Mouse (Mus musculus) MEL (cell line): ENCODE measurements around the gene Mgst3. TPM values are rescaled to one million over a fixed set of nuclear protein-coding genes. Genes with fewer than 3 reads are reported as not detected.

Experiments
- DNase-seq: peaks from one replicate; pipeline ENCODE4 v3.0.0; 2011; ENCODE audit warnings: low read depth, low spot score
- H3K27ac ChIP-seq: 2 replicates; pipeline ENCODE4 v1.5.1; 2012; ENCODE audit warnings: low read depth, mild to moderate bottlenecking, control low read depth, low read length, moderate library complexity; ENCODE audit not compliant: control insufficient read depth
- H3K27me3 ChIP-seq, 2 experiments: fragments of 150-350 bp in 1 of 2; sonication (generic) in 1 of 2; 2 replicates each; pipeline ENCODE4 v1.6.1; 2012; ENCODE audit warnings: low read length in 2 of 2, mild to moderate bottlenecking in 2 of 2, improper control_type of control experiment in 1 of 2, moderate library complexity in 1 of 2; ENCODE audit not compliant: insufficient read depth in 2 of 2, control insufficient read depth in 1 of 2
- H3K36me3 ChIP-seq, 2 experiments: 2 replicates each; pipeline ENCODE4 v1.6.1; 2012 to 2014; ENCODE audit warnings: low read length in 2 of 2, improper control_type of control experiment in 1 of 2, inconsistent platforms in 1 of 2, mild to moderate bottlenecking in 1 of 2; ENCODE audit not compliant: insufficient read depth in 2 of 2, control insufficient read depth in 1 of 2
- H3K4me1 ChIP-seq, 2 experiments: fragments of 150-350 bp in 1 of 2; sonication (generic) in 1 of 2; 2 replicates each; pipeline ENCODE4 v1.6.1; 2012; ENCODE audit warnings: low read length in 2 of 2, improper control_type of control experiment in 1 of 2, mild to moderate bottlenecking in 1 of 2; ENCODE audit not compliant: insufficient read depth in 2 of 2, control insufficient read depth in 1 of 2
- H3K4me3 ChIP-seq, 2 experiments: fragments of 150-350 bp in 1 of 2; sonication (generic) in 1 of 2; 2 replicates each; pipeline ENCODE4 v1.5.1; 2012; ENCODE audit warnings: low read depth in 2 of 2, low read length in 2 of 2, mild to moderate bottlenecking in 2 of 2, moderate library complexity in 2 of 2, control low read depth in 1 of 2, improper control_type of control experiment in 1 of 2; ENCODE audit not compliant: control insufficient read depth in 1 of 2, insufficient read depth in 1 of 2
- H3K79me2 ChIP-seq: 2 replicates; pipeline ENCODE4 v1.6.1; 2012; ENCODE audit warnings: mild to moderate bottlenecking, low read length, moderate library complexity; ENCODE audit not compliant: control insufficient read depth, poor library complexity, insufficient read depth
- H3K9ac ChIP-seq: 2 replicates; pipeline ENCODE4 v1.6.1; 2012; ENCODE audit warnings: low read depth, mild to moderate bottlenecking, control low read depth, low read length, moderate library complexity; ENCODE audit not compliant: control insufficient read depth, poor library complexity, severe bottlenecking
- H3K9me3 ChIP-seq: fragments of 150-350 bp; sonication (generic); replicated peaks from 2 replicates; pipeline ENCODE4 v1.6.1; 2012; ENCODE audit warnings: mild to moderate bottlenecking, low read length, improper control_type of control experiment, moderate library complexity; ENCODE audit not compliant: insufficient read depth
- BHLHE40 ChIP-seq: IDR thresholded peaks from 2 replicates; pipeline ENCODE4 v1.6.1; 2012; ENCODE audit warnings: low read depth, mild to moderate bottlenecking, inconsistent platforms, low read length, improper control_type of control experiment, borderline replicate concordance
- CHD1 ChIP-seq: IDR thresholded peaks from 2 replicates; pipeline ENCODE4 v1.6.1; 2012; ENCODE audit warnings: low read depth, mild to moderate bottlenecking, inconsistent platforms, low read length, improper control_type of control experiment
- CHD2 ChIP-seq: IDR thresholded peaks from 2 replicates; pipeline ENCODE4 v1.6.1; 2011; ENCODE audit warnings: low read length, improper control_type of control experiment
- ELF1 ChIP-seq: IDR thresholded peaks from 2 replicates; pipeline ENCODE4 v1.6.1; 2014; ENCODE audit warnings: low read depth, mild to moderate bottlenecking, inconsistent platforms, low read length, improper control_type of control experiment, moderate library complexity
- EP300 ChIP-seq, 2 experiments: IDR thresholded peaks; 2 replicates each; pipeline ENCODE4 v1.6.1; 2011; ENCODE audit warnings: improper control_type of control experiment in 2 of 2, low read length in 2 of 2, low read depth in 1 of 2, mild to moderate bottlenecking in 1 of 2
- ETS1 ChIP-seq: IDR thresholded peaks from 2 replicates; pipeline ENCODE4 v1.6.1; 2012; ENCODE audit warnings: low read depth, mild to moderate bottlenecking, inconsistent platforms, low read length, improper control_type of control experiment, moderate library complexity
- GATA1 ChIP-seq: IDR thresholded peaks from 2 replicates; pipeline ENCODE4 v1.6.1; 2011; ENCODE audit warnings: low read depth, low read length, improper control_type of control experiment
- HCFC1 ChIP-seq: IDR thresholded peaks from 2 replicates; pipeline ENCODE4 v1.6.1; 2012; ENCODE audit warnings: low read depth, mild to moderate bottlenecking, inconsistent platforms, low read length, improper control_type of control experiment, moderate library complexity
- JUND ChIP-seq: IDR thresholded peaks from 2 replicates; pipeline ENCODE4 v1.6.1; 2011; ENCODE audit warnings: low read depth, mild to moderate bottlenecking, improper control_type of control experiment, low read length
- KAT2A ChIP-seq: conservative IDR thresholded peaks from 2 replicates; pipeline ENCODE4 v1.6.1; 2012; ENCODE audit warnings: low read depth, low read length, improper control_type of control experiment, inconsistent platforms
- MAZ ChIP-seq: IDR thresholded peaks from 2 replicates; pipeline ENCODE4 v1.6.1; 2012; ENCODE audit warnings: low read depth, mild to moderate bottlenecking, inconsistent platforms, low read length, improper control_type of control experiment
- MEF2A ChIP-seq: IDR thresholded peaks from 2 replicates; pipeline ENCODE4 v1.6.1; 2014; ENCODE audit warnings: low read depth, mild to moderate bottlenecking, inconsistent platforms, low read length, improper control_type of control experiment; ENCODE audit not compliant: poor library complexity, insufficient replicate concordance, severe bottlenecking; ENCODE audit errors: extremely low read depth
- MYB ChIP-seq: IDR thresholded peaks from 2 replicates; pipeline ENCODE4 v1.6.1; 2011; ENCODE audit warnings: mild to moderate bottlenecking, low read depth, low read length, improper control_type of control experiment
- NELFE ChIP-seq: IDR thresholded peaks from 2 replicates; pipeline ENCODE4 v1.6.1; 2011; ENCODE audit warnings: low read depth, low read length, improper control_type of control experiment
- POLR2A ChIP-seq, 2 experiments: IDR thresholded peaks; 2 replicates each; pipeline ENCODE4 v1.6.1; 2011 to 2012; ENCODE audit warnings: low read length in 2 of 2, mild to moderate bottlenecking in 2 of 2, control low read depth in 1 of 2, improper control_type of control experiment in 1 of 2, low read depth in 1 of 2, moderate library complexity in 1 of 2; ENCODE audit not compliant: control insufficient read depth in 1 of 2, insufficient read depth in 1 of 2, poor library complexity in 1 of 2
- POLR2AphosphoS2 ChIP-seq: IDR thresholded peaks from 2 replicates; pipeline ENCODE4 v1.6.1; 2011; ENCODE audit warnings: low read length, improper control_type of control experiment
- RAD21 ChIP-seq: IDR thresholded peaks from 2 replicates; pipeline ENCODE4 v1.6.1; 2011; ENCODE audit warnings: mild to moderate bottlenecking, low read depth, low read length, improper control_type of control experiment
- RCOR1 ChIP-seq: IDR thresholded peaks from 2 replicates; pipeline ENCODE4 v1.6.1; 2012; ENCODE audit warnings: low read depth, mild to moderate bottlenecking, inconsistent platforms, low read length, improper control_type of control experiment
- UBTF ChIP-seq: IDR thresholded peaks from 2 replicates; pipeline ENCODE4 v1.6.1; 2012; ENCODE audit warnings: low read depth, mild to moderate bottlenecking, inconsistent platforms, low read length, improper control_type of control experiment, moderate library complexity, borderline replicate concordance; ENCODE audit not compliant: insufficient read depth
- USF1 ChIP-seq: IDR thresholded peaks from 2 replicates; pipeline ENCODE4 v1.6.1; 2014; ENCODE audit warnings: low read depth, mild to moderate bottlenecking, inconsistent platforms, low read length, improper control_type of control experiment, moderate library complexity
- USF2 ChIP-seq, 2 experiments: IDR thresholded peaks; 2 replicates each; pipeline ENCODE4 v1.6.1; 2011 to 2012; ENCODE audit warnings: improper control_type of control experiment in 2 of 2, low read length in 2 of 2, borderline replicate concordance in 1 of 2, inconsistent platforms in 1 of 2, low read depth in 1 of 2, mild to moderate bottlenecking in 1 of 2; ENCODE audit not compliant: insufficient read depth in 1 of 2
- ZC3H11A ChIP-seq: IDR thresholded peaks from 2 replicates; pipeline ENCODE4 v1.6.1; 2012; ENCODE audit warnings: low read depth, mild to moderate bottlenecking, inconsistent platforms, low read length, improper control_type of control experiment
- polyA plus RNA-seq, 2 experiments: library from polyadenylated mRNA; stranded (reverse) in 1 of 2; unstranded in 1 of 2; fragments of >175 nt in 1 of 2; fragments of >200 nt in 1 of 2; gene quantifications; 2 replicates each; pipeline versions ENCODE4 v1.2.1 to v1.2.4; 2012; ENCODE audit warnings: low replicate concordance in 2 of 2, low read depth in 1 of 2; ENCODE audit not compliant: insufficient read length in 2 of 2, insufficient read depth in 1 of 2, missing spikeins in 1 of 2
- total RNA-seq: library from RNA; depleted of rRNA; stranded (reverse); fragments of 300-350 nt; gene quantifications from 2 replicates; pipeline ENCODE4 v1.2.3, GENCODE M21; 2012

The Mgst3 gene
- total and polyA plus RNA-seq, 3 experiments: 17.0 to 33.2 TPM; not detected in 1

DNA sequence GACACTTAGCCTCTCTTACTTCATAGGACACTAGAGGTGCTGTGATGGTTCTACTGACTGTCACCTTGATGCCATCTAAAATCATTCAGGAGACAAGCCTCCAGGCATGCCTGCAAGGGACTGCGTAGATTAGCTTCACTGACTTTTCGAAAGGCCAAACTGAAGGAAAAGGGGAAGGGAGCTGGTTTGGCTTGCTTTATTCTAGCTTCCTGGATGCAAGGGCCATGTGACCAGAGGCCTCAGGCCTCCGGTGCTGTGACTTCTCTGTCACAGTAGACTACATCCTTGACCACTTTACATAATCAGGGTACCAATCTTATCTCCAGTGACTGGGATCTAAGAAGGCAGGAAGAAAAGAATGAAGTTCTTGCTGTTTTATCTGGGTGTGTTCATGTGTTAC lies 57.2 kb downstream of the Mgst3 start:
- no peak for DNase-seq
- Histone ChIP-seq H3K27ac (no peak overlapping the region), H3K4me1 (peaks cover 3 to 15% of the 10 kb centered on the region in 2 experiments), H3K79me2 (no peaks in the 10 kb centered on the region; the same call in 1 of the 2 replicates), H3K36me3 (peaks cover 2 to 7% of the 10 kb centered on the region in 2 experiments; a peak in 3 of 4 replicates), H3K27me3 (no peaks in the 10 kb centered on the region), H3K9ac (no peak overlapping the region), H3K9me3 (no peaks in the 10 kb centered on the region), H3K4me3 (no peak overlapping the region)
- TF ChIP-seq POLR2AphosphoS2 (no peak), ETS1 (no peak), KAT2A (no peak), USF1 (peak; percentile 39)

DNA sequence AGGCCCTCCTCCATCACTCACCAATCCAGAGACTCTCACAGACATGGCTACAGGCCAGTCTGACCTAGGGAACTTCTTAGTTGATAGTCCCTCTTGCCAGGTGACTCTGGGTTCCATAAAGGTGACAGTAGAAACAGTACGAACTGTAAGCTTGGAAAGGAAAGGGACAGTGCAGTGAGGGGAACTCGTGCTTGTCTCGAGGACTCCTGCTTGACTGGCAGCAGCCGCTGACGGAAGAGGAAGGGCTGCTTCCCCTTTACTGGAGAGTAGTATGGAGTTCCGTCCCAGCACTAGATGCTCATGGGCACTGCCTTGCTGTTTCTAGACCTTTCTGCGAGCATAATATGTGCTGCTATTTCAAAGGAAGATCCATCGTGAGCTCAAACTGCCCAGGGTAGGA lies 62.5 kb downstream of the Mgst3 start:
- Histone ChIP-seq H3K4me1 (no peaks in the 10 kb centered on the region), H3K9me3 (no peaks in the 10 kb centered on the region), H3K4me3 (no peak overlapping the region), H3K79me2 (no peaks in the 10 kb centered on the region), H3K27me3 (no peaks in the 10 kb centered on the region), H3K9ac (no peak overlapping the region), H3K27ac (no peak overlapping the region), H3K36me3 (peaks cover 0 to 6% of the 10 kb centered on the region in 2 experiments; a peak in 2 of 4 replicates)
- no peak for TF ChIP-seq MAZ
- no peak for TF ChIP-seq UBTF
- no peak for TF ChIP-seq BHLHE40
- no peak for TF ChIP-seq EP300 (IDR thresholded peaks at IDR 0.05; ENCODE audit: low read depth in 1 of 2, low read length in 2 of 2)
- TF ChIP-seq NELFE: no peak
- TF ChIP-seq JUND: no peak
- TF ChIP-seq POLR2AphosphoS2: no peak
- no peak for TF ChIP-seq CHD2
- TF ChIP-seq CHD1: no peak
- no peak for TF ChIP-seq GATA1
- no peak for TF ChIP-seq ZC3H11A
- no peak for TF ChIP-seq RCOR1
- no peak for TF ChIP-seq MYB
- TF ChIP-seq POLR2A (IDR thresholded peaks at IDR 0.05; ENCODE audit: control insufficient read depth in 1 of 2, insufficient read depth in 1 of 2, low read depth in 1 of 2, low read length in 2 of 2, poor library complexity in 1 of 2): no peak
- TF ChIP-seq ELF1: no peak
- TF ChIP-seq ETS1: no peak
- no peak for TF ChIP-seq RAD21
- no peak for TF ChIP-seq HCFC1
- no peak for TF ChIP-seq USF2 (IDR thresholded peaks at IDR 0.05; ENCODE audit: borderline replicate concordance in 1 of 2, insufficient read depth in 1 of 2, low read depth in 1 of 2, low read length in 2 of 2)
- no peak for TF ChIP-seq MEF2A
- no peak for DNase-seq
